Mouse (Mus musculus): ENCODE measurements around the gene Ppp1cc. TPM values are rescaled to one million over a fixed set of nuclear protein-coding genes. Genes with fewer than 3 reads are reported as not detected.
A peak's percentile ranks its signal among the peaks of the same experiment; 100 is the strongest.
"Not testable (repeated sequence)": the region's sequence is repeated elsewhere in the genome, so short reads cannot be mapped to it uniquely, and the experiment has no call there.

The Ppp1cc gene
- total RNA-seq, 2 experiments from 2014 or later: 216 to 217 TPM

GRCm38 (mm10) chr5:122166636-122167161 is 8.6 kb downstream of the Ppp1cc start:
- no peak for DNase-seq

GRCm38 (mm10) chr5:122168344-122169069 is 10.4 kb downstream of the Ppp1cc start:
- no peak for DNase-seq

GRCm38 (mm10) chr5:122171058-122171457 is 13.0 kb downstream of the Ppp1cc start:
- no peak for DNase-seq

GRCm38 (mm10) chr5:122175402-122175801 is 17.3 kb downstream of the Ppp1cc start:
- DNase-seq: no peak

GRCm38 (mm10) chr5:122175961-122176360 is 17.9 kb downstream of the Ppp1cc start:
- DNase-seq: no peak

GRCm38 (mm10) chr5:122176398-122176797 is 18.3 kb downstream of the Ppp1cc start:
- peak; percentile 76 for DNase-seq

- DNase-seq: no peak
These were observed 21.6 kb downstream of the Ppp1cc start for GRCm38 (mm10) chr5:122179665-122180064.

GRCm38 (mm10) chr5:122184283-122184806 is 26.3 kb downstream of the Ppp1cc start:
- no peak for DNase-seq

- DNase-seq: not testable (repeated sequence)
These were observed 26.8 kb downstream of the Ppp1cc start for GRCm38 (mm10) chr5:122184858-122185257.

GRCm38 (mm10) chr5:122189115-122189514 is 31.0 kb downstream of the Ppp1cc start:
- DNase-seq: no peak

- DNase-seq: no peak
These were observed 32.4 kb downstream of the Ppp1cc start for GRCm38 (mm10) chr5:122190465-122190864.

- DNase-seq: no peak
These were observed 33.4 kb downstream of the Ppp1cc start for GRCm38 (mm10) chr5:122191269-122192063.

GRCm38 (mm10) chr5:122192347-122192746 is 34.3 kb downstream of the Ppp1cc start:
- no peak for DNase-seq

- DNase-seq: no peak
These were observed 42.8 kb downstream of the Ppp1cc start for GRCm38 (mm10) chr5:122200872-122201271.

- no peak for DNase-seq
These were observed 43.8 kb downstream of the Ppp1cc start for GRCm38 (mm10) chr5:122201904-122202303.

GRCm38 (mm10) chr5:122204180-122204579 is 46.1 kb downstream of the Ppp1cc start:
- no peak for DNase-seq

- no peak for DNase-seq
These were observed 48.4 kb downstream of the Ppp1cc start, which contains the start of gene Hvcn1 for GRCm38 (mm10) chr5:122206475-122206874. TSS of gene Hvcn1 (plus strand) at chr5:122206804.

GRCm38 (mm10) chr5:122208909-122209308 is 50.8 kb downstream of the Ppp1cc start:
- DNase-seq: no peak

- peak; percentile 50 for DNase-seq
These were observed 51.7 kb downstream of the Ppp1cc start for GRCm38 (mm10) chr5:122209591-122210368.

- DNase-seq: no peak
These were observed 52.8 kb downstream of the Ppp1cc start for GRCm38 (mm10) chr5:122210890-122211289.

- DNase-seq: no peak
These were observed 54.0 kb downstream of the Ppp1cc start for GRCm38 (mm10) chr5:122212125-122212524.

GRCm38 (mm10) chr5:122212820-122213219 is 54.7 kb downstream of the Ppp1cc start:
- DNase-seq: not testable (repeated sequence)
